Mouse (Mus musculus) midbrain, postnatal 0 days (tissue): ENCODE results near the gene Actrt2. TPM values are rescaled to one million over a fixed set of nuclear protein-coding genes. Genes with fewer than 3 reads are reported as not detected.

Experiments used
- ATAC-seq: fragments of 200-750 bp; cut with Nextera tagmentation; 2 replicates; pipeline ENCODE4 v1.8.0; 2017; ENCODE audit warnings: moderate number of reproducible peaks, mild to moderate bottlenecking, moderate TSS enrichment, moderate library complexity; ENCODE audit not compliant: low FRiP score
- DNase-seq: peaks from one replicate; pipeline ENCODE4 v3.0.0-alpha.2; 2015; ENCODE audit warnings: low spot score
- H3K27ac ChIP-seq: fragments of 300-500 bp; sonication (generic); 2 replicates; pipeline ENCODE4 v1.5.1; 2014; ENCODE audit warnings: low read depth, mild to moderate bottlenecking, low read length, mixed read lengths
- H3K27me3 ChIP-seq: fragments of 300-500 bp; sonication (generic); 2 replicates; pipeline ENCODE4 v1.6.1; 2014; ENCODE audit warnings: low read length, control low read depth, mixed read lengths; ENCODE audit not compliant: insufficient read depth
- H3K36me3 ChIP-seq: fragments of 300-500 bp; sonication (generic); 2 replicates; pipeline ENCODE4 v1.6.1; 2014; ENCODE audit warnings: low read length, control low read depth, mixed read lengths; ENCODE audit not compliant: insufficient read depth
- H3K4me1 ChIP-seq: fragments of 300-500 bp; sonication (generic); 2 replicates; pipeline ENCODE4 v1.6.1; 2014; ENCODE audit warnings: mild to moderate bottlenecking, control low read depth, antibody characterized with exemption, low read length, mixed read lengths; ENCODE audit not compliant: insufficient read depth
- H3K4me2 ChIP-seq: fragments of 300-500 bp; sonication (generic); 2 replicates; pipeline ENCODE4 v1.6.1; 2014; ENCODE audit warnings: low read depth, mild to moderate bottlenecking, low read length, mixed read lengths; ENCODE audit not compliant: poor library complexity, severe bottlenecking
- H3K4me3 ChIP-seq: fragments of 300-500 bp; sonication (generic); 2 replicates; pipeline ENCODE4 v1.5.1; 2014; ENCODE audit warnings: low read depth, mild to moderate bottlenecking, low read length, moderate library complexity
- H3K9ac ChIP-seq: fragments of 300-500 bp; sonication (generic); replicated peaks from 2 replicates; pipeline ENCODE4 v1.6.1; 2014; ENCODE audit warnings: mild to moderate bottlenecking, low read length, moderate library complexity, mixed read lengths; ENCODE audit not compliant: poor library complexity, severe bottlenecking
- H3K9me3 ChIP-seq: fragments of 300-500 bp; sonication (generic); 2 replicates; pipeline ENCODE4 v1.6.1; 2016; ENCODE audit warnings: low read length, control low read depth
- CTCF ChIP-seq: IDR thresholded peaks from 2 replicates; pipeline ENCODE4 v1.5.1; 2016; ENCODE audit warnings: antibody characterized with exemption, mild to moderate bottlenecking
- WGBS: fragments of 180-500 bp; shearing (Covaris S2); extraction: QIAGEN DNeasy Blood & Tissue Kit; methylation state at CpG from one replicate; pipeline ENCODE4 v1.1.7; 2014; 5-methylcytosine and 5-hydroxymethylcytosine counted together
- polyA plus RNA-seq: library from polyadenylated mRNA; unstranded; fragments of >200 nt; fragmentation: Nextera tagmentation; extraction: Ambion mirVana; gene quantifications from 2 replicates; pipeline ENCODE4 v1.2.1, GENCODE M21; 2015
- total RNA-seq: library from RNA; depleted of rRNA; stranded (reverse); fragments of >200 nt; gene quantifications from 2 replicates; pipeline ENCODE4 v1.2.3, GENCODE M21; 2014

Actrt2 gene
- total and polyA plus RNA-seq, 2 experiments from 2014 or later = not detected

- no peak overlapping the region for H3K4me3 ChIP-seq
- H3K27me3 ChIP-seq = peaks cover 57% of the 10 kb centered on the region
- no peak for TF ChIP-seq CTCF
- WGBS = 7% methylated on average over 6 of the region's 6 CpGs
- H3K9ac ChIP-seq = no peak overlapping the region
- no peaks in the 10 kb centered on the region for H3K36me3 ChIP-seq
- DNase-seq (no peak), ATAC-seq (no peak)
- no peak overlapping the region for H3K4me2 ChIP-seq
- H3K4me1 ChIP-seq = no peaks in the 10 kb centered on the region
- no peak overlapping the region for H3K27ac ChIP-seq
- 0 out of 2 replicates have a peak, but pooled peaks cover 2% of the 10 kb centered on the region for H3K9me3 ChIP-seq
Measured at GRCm38 (mm10) chr4:154642496-154642895, 25.2 kb downstream of the Actrt2 start.

- H3K9ac ChIP-seq = no peak overlapping the region
- TF ChIP-seq CTCF = no peak
- DNase-seq (no peak), ATAC-seq (no peak)
- no peak overlapping the region for H3K4me2 ChIP-seq
- H3K4me3 ChIP-seq = no peak overlapping the region
- peaks cover 59% of the 10 kb centered on the region for H3K27me3 ChIP-seq
- WGBS = 3% methylated on average over 32 of the region's 32 CpGs
- no peak overlapping the region for H3K27ac ChIP-seq
- no peaks in the 10 kb centered on the region for H3K36me3 ChIP-seq
- 0 out of 2 replicates have a peak, but pooled peaks cover 2% of the 10 kb centered on the region for H3K9me3 ChIP-seq
- no peaks in the 10 kb centered on the region for H3K4me1 ChIP-seq
Measured at GRCm38 (mm10) chr4:154641296-154642110, 26.2 kb downstream of the Actrt2 start.

GRCm38 (mm10) chr4:154640443-154641295 is 27.0 kb downstream of the Actrt2 start:
- Histone ChIP-seq H3K4me3 (no peak overlapping the region), H3K27me3 (peaks cover 67% of the 10 kb centered on the region), H3K4me2 (no peak overlapping the region), H3K9ac (no peak overlapping the region), H3K27ac (no peak overlapping the region), H3K36me3 (no peaks in the 10 kb centered on the region), H3K9me3 (0 out of 2 replicates have a peak, but pooled peaks cover 2% of the 10 kb centered on the region), H3K4me1 (no peaks in the 10 kb centered on the region)
- TF ChIP-seq CTCF = no peak
- ATAC-seq (no peak), DNase-seq (no peak)
- 7% methylated on average over 20 of the region's 20 CpGs for WGBS

GRCm38 (mm10) chr4:154639591-154640442 is 27.9 kb downstream of the Actrt2 start:
- no peak overlapping the region for H3K4me2 ChIP-seq
- H3K27ac ChIP-seq = no peak overlapping the region
- H3K9ac ChIP-seq = no peak overlapping the region
- H3K27me3 ChIP-seq = peaks cover 72% of the 10 kb centered on the region
- H3K4me1 ChIP-seq = no peaks in the 10 kb centered on the region
- no peak for TF ChIP-seq CTCF
- no peaks in the 10 kb centered on the region for H3K9me3 ChIP-seq
- H3K36me3 ChIP-seq = no peaks in the 10 kb centered on the region
- DNase-seq (no peak), ATAC-seq (no peak)
- H3K4me3 ChIP-seq = no peak overlapping the region
- 11% methylated on average over 13 of the region's 13 CpGs for WGBS

GRCm38 (mm10) chr4:154639126-154639525 is 28.5 kb downstream of the Actrt2 start:
- 3% methylated on average over 7 of the region's 7 CpGs for WGBS
- DNase-seq (no peak), ATAC-seq (no peak)
- H3K27ac ChIP-seq = no peak overlapping the region
- no peaks in the 10 kb centered on the region for H3K36me3 ChIP-seq
- no peak overlapping the region for H3K4me2 ChIP-seq
- no peak overlapping the region for H3K4me3 ChIP-seq
- H3K27me3 ChIP-seq = peaks cover 78% of the 10 kb centered on the region
- H3K4me1 ChIP-seq = no peaks in the 10 kb centered on the region
- H3K9ac ChIP-seq = no peak overlapping the region
- TF ChIP-seq CTCF = peak; percentile 47
- no peaks in the 10 kb centered on the region for H3K9me3 ChIP-seq
